Mouse (Mus musculus): ENCODE results near the gene Cryl1. TPM values are rescaled to one million over a fixed set of nuclear protein-coding genes. Genes with fewer than 3 reads are reported as not detected.

Cryl1 gene
- polyA plus RNA-seq, 1 experiment from 2014 or later = 49.7 TPM

DNA sequence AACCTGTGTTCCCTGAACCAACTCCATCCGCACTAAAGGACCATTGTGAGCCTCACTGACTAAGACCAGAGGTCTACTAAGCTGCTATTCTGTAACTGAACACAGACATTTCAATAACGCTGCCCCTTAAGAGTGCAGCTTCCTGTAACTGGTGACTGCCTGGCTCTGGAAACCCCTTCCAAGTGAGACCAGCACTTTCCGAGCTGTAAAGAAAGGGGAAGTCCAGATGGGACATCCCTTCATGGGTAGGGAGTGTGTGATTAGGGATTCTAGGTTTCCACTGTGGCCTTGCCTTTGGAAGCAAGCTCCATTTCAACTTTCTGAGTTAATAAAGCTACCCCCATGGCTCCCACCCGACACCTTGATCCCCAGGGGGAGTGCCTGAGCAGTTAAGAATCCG is 41.3 kb downstream of the Cryl1 start:
- Histone ChIP-seq H3K9me3 (ENCODE audit: low read length) (no peaks in the 10 kb centered on the region), H3K9ac (replicated peaks; ENCODE audit: low read length) (no peak overlapping the region), H3K4me2 (replicated peaks; ENCODE audit: low read depth, low read length) (no peak overlapping the region), H3K36me3 (ENCODE audit: insufficient read depth, low read length) (no peaks in the 10 kb centered on the region), H3K27ac (ENCODE audit: low read length) (no peak overlapping the region), H3K4me3 (ENCODE audit: low read length) (no peak overlapping the region), H3K27me3 (ENCODE audit: insufficient read depth, low read length) (no peaks in the 10 kb centered on the region), H3K4me1 (ENCODE audit: insufficient read depth, low read length) (no peaks in the 10 kb centered on the region)
- WGBS = 57% methylated on average over 5 of the region's 5 CpGs
- no peak for ATAC-seq (ENCODE audit: low FRiP score, low TSS enrichment)

DNA sequence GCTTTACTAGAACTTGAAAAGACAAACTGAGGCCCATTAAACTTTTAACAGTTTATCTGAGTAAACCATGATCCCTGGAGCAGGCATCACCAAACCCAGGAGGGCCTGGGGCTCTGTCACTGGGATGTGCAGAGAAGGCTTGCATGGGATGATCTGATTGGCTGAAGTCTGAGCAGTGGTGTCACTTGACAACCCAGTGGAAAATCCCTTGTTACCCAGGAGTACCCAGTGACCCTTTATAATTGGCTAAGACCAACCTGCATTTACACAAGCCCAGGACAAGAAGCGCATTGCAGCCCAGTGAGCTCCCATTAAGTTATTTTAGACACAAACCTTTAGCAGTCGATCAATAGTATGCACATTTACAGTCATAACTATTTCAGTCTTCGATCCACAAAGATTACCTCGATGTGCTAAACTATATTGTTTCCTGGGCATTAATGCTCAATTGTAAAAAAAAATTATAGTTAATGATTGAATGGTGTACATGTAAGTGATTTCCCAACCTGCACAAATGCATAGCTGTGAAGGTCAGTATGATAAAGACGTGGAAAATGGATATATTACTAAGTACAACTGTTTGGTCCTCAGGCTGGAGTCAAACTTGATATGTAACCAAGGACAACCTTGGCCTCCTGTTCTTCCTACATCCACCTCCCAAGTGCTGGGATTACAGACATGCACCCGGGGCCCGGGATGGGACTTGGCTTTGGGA is 46.7 kb downstream of the Cryl1 start:
- Histone ChIP-seq H3K9me3 (ENCODE audit: low read length) (no peaks in the 10 kb centered on the region), H3K4me2 (replicated peaks; ENCODE audit: low read depth, low read length) (no peak overlapping the region), H3K4me3 (ENCODE audit: low read length) (no peak overlapping the region), H3K4me1 (ENCODE audit: insufficient read depth, low read length) (no peaks in the 10 kb centered on the region), H3K36me3 (ENCODE audit: insufficient read depth, low read length) (no peaks in the 10 kb centered on the region), H3K9ac (replicated peaks; ENCODE audit: low read length) (no peak overlapping the region), H3K27ac (ENCODE audit: low read length) (no peak overlapping the region), H3K27me3 (ENCODE audit: insufficient read depth, low read length) (no peaks in the 10 kb centered on the region)
- ATAC-seq (ENCODE audit: low FRiP score, low TSS enrichment) = no peak
- 92% methylated on average over 7 of the region's 7 CpGs for WGBS

DNA sequence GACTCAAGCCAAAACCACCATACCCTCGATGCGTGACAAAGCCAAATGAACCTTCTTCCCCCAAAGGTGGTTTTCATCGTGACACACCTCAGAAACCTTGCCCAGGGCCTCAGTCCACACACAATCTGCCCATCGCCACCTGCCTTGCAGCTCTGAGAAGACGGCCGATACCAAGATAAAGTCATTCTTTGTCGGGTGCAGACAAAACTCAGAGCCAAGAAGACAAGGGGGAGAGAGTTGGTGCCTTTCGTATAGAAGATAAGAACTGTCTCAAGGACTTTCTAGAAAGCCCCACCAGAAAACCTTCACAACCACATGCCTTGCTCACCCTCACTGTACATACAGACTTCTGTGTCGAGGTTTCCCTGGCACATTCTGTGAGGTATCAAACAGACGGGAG is 48.4 kb downstream of the Cryl1 start:
- no peak overlapping the region for H3K27ac ChIP-seq (ENCODE audit: low read length)
- ATAC-seq (ENCODE audit: low FRiP score, low TSS enrichment) = no peak
- H3K4me2 ChIP-seq (replicated peaks; ENCODE audit: low read depth, low read length) = no peak overlapping the region
- no peaks in the 10 kb centered on the region for H3K36me3 ChIP-seq (ENCODE audit: insufficient read depth, low read length)
- H3K27me3 ChIP-seq (ENCODE audit: insufficient read depth, low read length) = no peaks in the 10 kb centered on the region
- H3K9me3 ChIP-seq (ENCODE audit: low read length) = no peaks in the 10 kb centered on the region; the same call in 1 of the 2 replicates
- no peak overlapping the region for H3K9ac ChIP-seq (replicated peaks; ENCODE audit: low read length)
- WGBS = 72% methylated on average over 10 of the region's 10 CpGs
- H3K4me1 ChIP-seq (ENCODE audit: insufficient read depth, low read length) = peaks cover under 1% of the 10 kb centered on the region; the same call in 1 of the 2 replicates
- no peak overlapping the region for H3K4me3 ChIP-seq (ENCODE audit: low read length)

DNA sequence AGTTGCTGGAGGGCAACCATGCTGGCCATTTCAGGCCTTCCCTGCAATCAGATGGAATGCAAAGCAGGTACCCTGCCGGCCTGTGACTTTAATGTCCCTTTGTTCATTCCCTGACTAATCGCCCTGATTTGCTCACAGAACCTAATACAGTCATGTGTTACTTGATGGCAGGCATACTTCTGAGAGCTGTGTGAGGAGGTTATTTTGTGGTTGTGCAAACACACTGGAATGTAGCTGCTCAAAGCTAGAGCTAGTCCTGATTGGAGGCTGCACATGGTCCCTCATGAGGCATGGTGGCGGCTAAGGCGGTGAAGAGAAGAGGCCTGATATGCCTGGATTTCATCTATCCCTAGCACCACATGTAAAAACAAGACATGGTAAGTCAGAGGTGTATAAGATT is 50.2 kb downstream of the Cryl1 start:
- no peak overlapping the region for H3K9ac ChIP-seq (replicated peaks; ENCODE audit: low read length)
- H3K4me3 ChIP-seq (ENCODE audit: low read length) = no peak overlapping the region
- H3K9me3 ChIP-seq (ENCODE audit: low read length) = no peaks in the 10 kb centered on the region; the same call in 1 of the 2 replicates
- 0 out of 2 replicates have a peak overlapping the region, but pooled peaks have one; percentile 11 for H3K27ac ChIP-seq (ENCODE audit: low read length)
- peaks cover 18% of the 10 kb centered on the region for H3K4me1 ChIP-seq (ENCODE audit: insufficient read depth, low read length)
- no peaks in the 10 kb centered on the region for H3K27me3 ChIP-seq (ENCODE audit: insufficient read depth, low read length)
- ATAC-seq (ENCODE audit: low FRiP score, low TSS enrichment) = no peak; the same call in 1 of the 2 replicates
- WGBS = 74% methylated on average over 4 of the region's 4 CpGs
- no peak overlapping the region for H3K4me2 ChIP-seq (replicated peaks; ENCODE audit: low read depth, low read length)
- no peaks in the 10 kb centered on the region for H3K36me3 ChIP-seq (ENCODE audit: insufficient read depth, low read length)

DNA sequence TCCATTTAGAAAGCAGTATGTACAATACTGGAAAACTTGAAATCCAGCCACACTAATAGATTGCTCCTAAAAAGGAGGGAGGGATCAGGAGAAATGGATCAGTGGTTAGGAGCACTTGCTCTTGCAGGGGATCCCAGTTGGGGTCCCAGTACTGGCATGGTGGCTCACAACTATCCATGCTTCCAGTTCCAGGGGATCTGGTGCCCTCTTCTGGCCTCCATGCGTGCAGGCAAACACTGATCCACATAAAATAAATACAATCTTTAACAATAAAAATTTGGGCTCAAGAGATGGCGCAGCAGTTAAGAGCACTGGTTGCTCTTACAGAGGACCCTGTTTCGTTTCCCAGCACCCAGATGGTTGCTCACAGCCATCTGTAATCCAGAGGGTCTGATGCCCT is 52.2 kb downstream of the Cryl1 start:
- no peak overlapping the region for H3K4me3 ChIP-seq (ENCODE audit: low read length)
- no peak for ATAC-seq (ENCODE audit: low FRiP score, low TSS enrichment)
- H3K27me3 ChIP-seq (ENCODE audit: insufficient read depth, low read length) = no peaks in the 10 kb centered on the region
- H3K9me3 ChIP-seq (ENCODE audit: low read length) = no peaks in the 10 kb centered on the region; the same call in 1 of the 2 replicates
- H3K4me1 ChIP-seq (ENCODE audit: insufficient read depth, low read length) = peaks cover 29% of the 10 kb centered on the region
- WGBS = 92% methylated on average over 3 of the region's 3 CpGs
- H3K4me2 ChIP-seq (replicated peaks; ENCODE audit: low read depth, low read length) = no peak overlapping the region
- H3K27ac ChIP-seq (ENCODE audit: low read length) = no peak overlapping the region
- no peaks in the 10 kb centered on the region for H3K36me3 ChIP-seq (ENCODE audit: insufficient read depth, low read length)
- no peak overlapping the region for H3K9ac ChIP-seq (replicated peaks; ENCODE audit: low read length)

DNA sequence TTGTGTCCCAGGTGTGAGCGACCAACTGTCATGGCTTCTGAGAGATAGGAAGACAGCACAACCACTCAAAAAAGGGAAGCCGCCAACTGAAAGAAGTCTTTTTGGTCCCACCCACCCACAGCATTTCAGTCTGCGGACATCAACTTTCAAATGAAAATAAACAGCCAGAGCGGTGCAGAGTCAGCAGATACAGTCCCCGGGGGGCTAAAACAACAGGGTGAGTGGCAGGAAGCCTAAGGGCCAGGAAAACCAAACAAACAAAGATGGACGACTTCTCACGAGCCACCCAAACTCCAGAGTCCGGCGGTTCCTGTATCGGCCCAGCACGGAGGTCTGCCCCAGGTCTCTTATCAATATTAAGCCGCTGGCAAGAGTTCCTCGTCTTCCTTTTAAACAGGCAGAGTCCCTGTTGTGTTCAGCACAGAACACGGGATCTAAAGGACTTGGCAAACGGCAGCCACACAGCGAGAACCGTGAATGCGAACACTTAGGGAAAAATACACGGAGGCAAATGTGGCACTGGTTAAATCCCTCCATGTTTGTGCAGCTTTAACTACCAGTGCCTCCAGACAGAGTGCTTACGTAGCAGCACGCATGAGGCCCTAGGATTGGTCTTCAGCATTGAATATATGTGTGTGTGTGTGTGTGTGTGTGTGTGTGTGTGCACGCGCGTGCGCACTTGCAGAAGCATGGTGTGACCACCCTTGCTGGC is 53.4 kb downstream of the Cryl1 start:
- Histone ChIP-seq H3K9ac (replicated peaks; ENCODE audit: low read length) (peak overlapping the region; percentile 50; the same call in 1 of the 2 replicates), H3K4me3 (ENCODE audit: low read length) (peak overlapping the region; percentile 9), H3K4me2 (replicated peaks; ENCODE audit: low read depth, low read length) (peak overlapping the region; percentile 43), H3K27me3 (ENCODE audit: insufficient read depth, low read length) (no peaks in the 10 kb centered on the region), H3K9me3 (ENCODE audit: low read length) (no peaks in the 10 kb centered on the region; the same call in 1 of the 2 replicates), H3K27ac (ENCODE audit: low read length) (no peak overlapping the region; the same call in 1 of the 2 replicates), H3K36me3 (ENCODE audit: insufficient read depth, low read length) (no peaks in the 10 kb centered on the region), H3K4me1 (ENCODE audit: insufficient read depth, low read length) (peaks cover 29% of the 10 kb centered on the region)
- ATAC-seq (ENCODE audit: low FRiP score, low TSS enrichment) = 0 out of 2 replicates have a peak, but pooled peaks have one; percentile 9
- 47% methylated on average over 25 of the region's 25 CpGs for WGBS

DNA sequence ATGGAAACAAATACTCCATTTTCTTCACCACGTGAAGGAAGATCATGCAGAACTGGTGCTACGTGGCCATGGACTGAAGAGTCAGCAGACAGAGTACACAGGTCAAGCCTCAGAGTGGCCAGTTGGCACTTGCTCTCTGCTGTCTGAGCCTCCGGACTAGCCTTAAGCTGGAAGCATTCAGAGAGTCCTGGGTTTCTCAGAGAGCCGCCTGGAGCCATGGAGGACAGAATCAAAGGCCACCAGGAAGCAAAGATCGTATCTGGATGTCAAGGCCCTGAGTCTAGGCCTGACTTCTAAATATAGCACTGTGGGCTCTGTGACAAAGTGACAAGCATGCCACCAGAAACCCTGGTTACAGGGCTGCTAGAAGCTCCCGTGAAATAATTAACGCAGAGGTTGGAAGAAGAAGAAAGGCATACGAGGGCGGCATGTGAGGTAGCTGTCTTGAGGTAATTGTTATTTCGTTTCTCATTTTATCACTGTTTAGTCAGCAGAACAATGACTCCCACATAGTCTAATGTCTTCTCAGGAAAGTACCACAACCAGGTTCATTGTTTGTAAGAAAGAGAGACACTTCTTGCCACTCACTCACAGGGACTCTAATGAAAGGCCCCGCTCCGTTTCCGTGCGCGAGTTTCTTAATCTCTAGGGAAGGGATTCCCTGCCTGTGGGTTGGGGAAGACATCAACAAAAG is 55.1 kb downstream of the Cryl1 start:
- Histone ChIP-seq H3K4me2 (replicated peaks; ENCODE audit: low read depth, low read length) (no peak overlapping the region), H3K36me3 (ENCODE audit: insufficient read depth, low read length) (no peaks in the 10 kb centered on the region), H3K4me1 (ENCODE audit: insufficient read depth, low read length) (peaks cover 29% of the 10 kb centered on the region), H3K9ac (replicated peaks; ENCODE audit: low read length) (no peak overlapping the region), H3K4me3 (ENCODE audit: low read length) (no peak overlapping the region), H3K9me3 (ENCODE audit: low read length) (no peaks in the 10 kb centered on the region; the same call in 1 of the 2 replicates), H3K27ac (ENCODE audit: low read length) (peak overlapping the region; percentile 30; the same call in 1 of the 2 replicates), H3K27me3 (ENCODE audit: insufficient read depth, low read length) (no peaks in the 10 kb centered on the region)
- WGBS = 51% methylated on average over 15 of the region's 15 CpGs
- 0 out of 2 replicates have a peak, but pooled peaks have one; percentile 27 for ATAC-seq (ENCODE audit: low FRiP score, low TSS enrichment)

DNA sequence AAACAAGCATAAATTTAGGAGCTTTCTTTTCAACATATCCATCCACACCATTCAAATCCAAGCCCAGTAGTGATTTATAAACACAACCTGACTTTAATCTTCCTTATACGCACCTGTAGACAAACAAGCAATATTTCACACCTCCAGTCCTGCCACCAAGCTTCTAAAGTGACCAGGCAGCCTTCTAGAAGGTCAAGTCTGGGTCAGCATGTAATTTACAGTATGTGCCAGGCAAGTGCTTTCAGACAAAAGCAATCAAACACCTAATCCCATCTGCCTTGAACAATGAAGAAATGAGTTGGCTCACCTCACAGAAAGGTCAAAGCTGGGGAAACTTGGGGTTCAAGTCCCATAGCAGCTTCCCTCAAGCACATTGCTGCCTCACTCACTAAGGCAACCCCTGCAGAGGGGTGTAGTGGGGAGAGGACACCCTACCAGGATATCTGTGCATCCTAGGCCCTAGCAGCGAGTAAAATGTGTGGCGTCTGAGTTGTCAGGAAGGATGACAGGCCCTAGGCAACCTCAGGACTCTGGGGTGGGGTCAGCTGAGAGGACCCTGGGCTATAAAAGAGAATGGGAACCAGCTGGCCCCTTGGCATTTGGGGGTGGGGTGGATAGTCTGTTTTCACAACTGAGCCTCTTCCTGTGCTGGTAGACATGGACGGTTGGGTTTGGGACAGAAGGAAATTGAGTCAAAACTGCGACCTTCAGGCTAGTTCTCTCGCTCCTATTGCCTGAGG is 55.8 kb downstream of the Cryl1 start:
- Histone ChIP-seq H3K4me3 (ENCODE audit: low read length) (no peak overlapping the region), H3K4me1 (ENCODE audit: insufficient read depth, low read length) (peaks cover 29% of the 10 kb centered on the region), H3K27ac (ENCODE audit: low read length) (peak overlapping the region; percentile 30; the same call in 1 of the 2 replicates), H3K27me3 (ENCODE audit: insufficient read depth, low read length) (no peaks in the 10 kb centered on the region), H3K9ac (replicated peaks; ENCODE audit: low read length) (no peak overlapping the region), H3K36me3 (ENCODE audit: insufficient read depth, low read length) (no peaks in the 10 kb centered on the region), H3K4me2 (replicated peaks; ENCODE audit: low read depth, low read length) (no peak overlapping the region), H3K9me3 (ENCODE audit: low read length) (no peaks in the 10 kb centered on the region; the same call in 1 of the 2 replicates)
- 40% methylated on average over 6 of the region's 6 CpGs for WGBS
- peak; percentile 66 for ATAC-seq (ENCODE audit: low FRiP score, low TSS enrichment)

DNA sequence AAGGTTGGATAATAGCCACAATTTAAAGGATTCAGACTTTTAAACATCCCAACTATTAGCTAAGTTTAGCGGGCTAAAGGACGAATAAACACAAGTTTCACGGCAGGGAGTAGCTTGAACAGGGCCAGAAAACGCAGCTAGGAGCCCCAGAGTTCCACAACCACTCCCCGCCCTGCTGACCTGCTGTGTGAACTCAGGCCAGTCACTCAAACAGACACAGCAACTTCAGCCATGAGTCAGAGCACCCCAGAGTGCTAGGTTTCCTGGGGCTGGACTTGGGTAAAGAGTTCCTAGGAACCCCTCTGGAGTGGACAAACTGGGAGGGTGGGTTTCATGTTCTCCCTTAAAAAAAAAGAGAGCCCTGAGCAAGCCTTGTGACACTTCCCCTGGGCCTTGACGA is 59.7 kb downstream of the Cryl1 start:
- H3K9me3 ChIP-seq (ENCODE audit: low read length) = no peaks in the 10 kb centered on the region
- H3K4me1 ChIP-seq (ENCODE audit: insufficient read depth, low read length) = peaks cover 15% of the 10 kb centered on the region
- WGBS = 42% methylated on average over 6 of the region's 6 CpGs
- no peaks in the 10 kb centered on the region for H3K36me3 ChIP-seq (ENCODE audit: insufficient read depth, low read length)
- no peak overlapping the region for H3K27ac ChIP-seq (ENCODE audit: low read length)
- no peak overlapping the region for H3K4me3 ChIP-seq (ENCODE audit: low read length)
- no peak overlapping the region for H3K9ac ChIP-seq (replicated peaks; ENCODE audit: low read length)
- no peak for ATAC-seq (ENCODE audit: low FRiP score, low TSS enrichment)
- no peaks in the 10 kb centered on the region for H3K27me3 ChIP-seq (ENCODE audit: insufficient read depth, low read length)
- H3K4me2 ChIP-seq (replicated peaks; ENCODE audit: low read depth, low read length) = no peak overlapping the region

All from kidney, embryonic 16.5 days (tissue).